Mouse (Mus musculus): ENCODE results near the gene Ddi2. TPM values are rescaled to one million over a fixed set of nuclear protein-coding genes. Genes with fewer than 3 reads are reported as not detected.

Gene Ddi2
- polyA plus RNA-seq, 1 experiment from 2014 or later, result 21.5 TPM

GRCm38 (mm10) chr4:141641353-141641771 lies 81.9 kb downstream of the Ddi2 start:
- no peak for DNase-seq (ENCODE audit: low spot score)
- H3K4me1 ChIP-seq, result peaks cover 36% of the 10 kb centered on the region
- peaks cover 61% of the 10 kb centered on the region for H3K36me3 ChIP-seq
- H3K4me3 ChIP-seq, result no peak overlapping the region
- H3K27me3 ChIP-seq (ENCODE audit: insufficient read depth, poor library complexity, severe bottlenecking), result no peaks in the 10 kb centered on the region
- H3K27ac ChIP-seq, result no peak overlapping the region
- 87% methylated on average over 7 of the region's 7 CpGs for WGBS
- no peaks in the 10 kb centered on the region for H3K9me3 ChIP-seq

- peaks cover 74% of the 10 kb centered on the region for H3K36me3 ChIP-seq
- no peak for DNase-seq (ENCODE audit: low spot score)
- no peak overlapping the region for H3K27ac ChIP-seq
- H3K9me3 ChIP-seq, result no peaks in the 10 kb centered on the region
- no peaks in the 10 kb centered on the region for H3K27me3 ChIP-seq (ENCODE audit: insufficient read depth, poor library complexity, severe bottlenecking)
- no peak overlapping the region for H3K4me3 ChIP-seq
- 79% methylated on average over 11 of the region's 11 CpGs for WGBS
- H3K4me1 ChIP-seq, result peaks cover 52% of the 10 kb centered on the region
Measured at GRCm38 (mm10) chr4:141639474-141639873, 83.7 kb downstream of the Ddi2 start.

GRCm38 (mm10) chr4:141636693-141637092 lies 86.5 kb downstream of the Ddi2 start:
- no peaks in the 10 kb centered on the region for H3K27me3 ChIP-seq (ENCODE audit: insufficient read depth, poor library complexity, severe bottlenecking)
- peaks cover 31% of the 10 kb centered on the region for H3K4me1 ChIP-seq
- no peak overlapping the region for H3K27ac ChIP-seq
- no peaks in the 10 kb centered on the region for H3K9me3 ChIP-seq
- peaks cover 91% of the 10 kb centered on the region for H3K36me3 ChIP-seq
- no peak overlapping the region for H3K4me3 ChIP-seq
- WGBS, result 91% methylated on average over 5 of the region's 5 CpGs
- DNase-seq (ENCODE audit: low spot score), result no peak

- H3K27ac ChIP-seq, result no peak overlapping the region
- 77% methylated on average over 9 of the region's 9 CpGs for WGBS
- H3K4me3 ChIP-seq, result no peak overlapping the region
- H3K27me3 ChIP-seq (ENCODE audit: insufficient read depth, poor library complexity, severe bottlenecking), result no peaks in the 10 kb centered on the region
- H3K9me3 ChIP-seq, result no peaks in the 10 kb centered on the region
- H3K36me3 ChIP-seq, result peaks cover 91% of the 10 kb centered on the region
- DNase-seq (ENCODE audit: low spot score), result no peak
- H3K4me1 ChIP-seq, result peaks cover 25% of the 10 kb centered on the region
Measured at GRCm38 (mm10) chr4:141635991-141636390, 87.2 kb downstream of the Ddi2 start.

- Histone ChIP-seq H3K4me3 (no peak overlapping the region), H3K27me3 (ENCODE audit: insufficient read depth, poor library complexity, severe bottlenecking) (no peaks in the 10 kb centered on the region), H3K9me3 (no peaks in the 10 kb centered on the region), H3K27ac (no peak overlapping the region), H3K36me3 (peaks cover 94% of the 10 kb centered on the region), H3K4me1 (peaks cover 32% of the 10 kb centered on the region)
- WGBS, result 90% methylated on average over 21 of the region's 21 CpGs
- no peak for DNase-seq (ENCODE audit: low spot score)
Measured at GRCm38 (mm10) chr4:141632111-141632873, 90.9 kb downstream of the Ddi2 start.

- peaks cover 92% of the 10 kb centered on the region for H3K36me3 ChIP-seq
- no peaks in the 10 kb centered on the region for H3K27me3 ChIP-seq (ENCODE audit: insufficient read depth, poor library complexity, severe bottlenecking)
- H3K9me3 ChIP-seq, result no peaks in the 10 kb centered on the region
- H3K27ac ChIP-seq, result no peak overlapping the region
- WGBS, result 93% methylated on average over 20 of the region's 20 CpGs
- peaks cover 27% of the 10 kb centered on the region for H3K4me1 ChIP-seq
- no peak overlapping the region for H3K4me3 ChIP-seq
- no peak for DNase-seq (ENCODE audit: low spot score)
Measured at GRCm38 (mm10) chr4:141631250-141631649, 92.0 kb downstream of the Ddi2 start.

- WGBS, result 93% methylated on average over 11 of the region's 11 CpGs
- Histone ChIP-seq H3K4me3 (no peak overlapping the region), H3K9me3 (no peaks in the 10 kb centered on the region), H3K36me3 (peaks cover 98% of the 10 kb centered on the region), H3K27ac (no peak overlapping the region), H3K27me3 (ENCODE audit: insufficient read depth, poor library complexity, severe bottlenecking) (no peaks in the 10 kb centered on the region), H3K4me1 (peaks cover 18% of the 10 kb centered on the region)
- no peak for DNase-seq (ENCODE audit: low spot score)
Measured at GRCm38 (mm10) chr4:141630021-141630420, 93.2 kb downstream of the Ddi2 start.

GRCm38 (mm10) chr4:141628661-141629060 lies 94.6 kb downstream of the Ddi2 start:
- Histone ChIP-seq H3K4me1 (peaks cover 15% of the 10 kb centered on the region), H3K36me3 (peaks cover 93% of the 10 kb centered on the region), H3K27ac (no peak overlapping the region), H3K27me3 (ENCODE audit: insufficient read depth, poor library complexity, severe bottlenecking) (no peaks in the 10 kb centered on the region), H3K4me3 (no peak overlapping the region), H3K9me3 (no peaks in the 10 kb centered on the region)
- DNase-seq (ENCODE audit: low spot score), result no peak
- 79% methylated on average over 14 of the region's 14 CpGs for WGBS

Other genes starting within 250 kb of the Ddi2 start
- 6.0 and 8.4 TPM in 2 replicates for gene Spen, start 184.8 kb downstream of the Ddi2 start, polyA plus RNA-seq (2016; fragmentation: Nextera tagmentation; extraction: Ambion mirVana)
- gene Fblim1, start 117.3 kb downstream of the Ddi2 start, polyA plus RNA-seq (2016; fragmentation: Nextera tagmentation; extraction: Ambion mirVana), result 61.9 and 62.7 TPM in 2 replicates
- 0.96 and 2.4 TPM in 2 replicates for gene Tmem82, start 104.8 kb downstream of the Ddi2 start, polyA plus RNA-seq (2016; fragmentation: Nextera tagmentation; extraction: Ambion mirVana)
- gene Slc25a34, start 99.6 kb downstream of the Ddi2 start, polyA plus RNA-seq (2016; fragmentation: Nextera tagmentation; extraction: Ambion mirVana), result 0.20 and 0.34 TPM in 2 replicates
- 4.1 and 5.4 TPM in 2 replicates for gene Plekhm2, start 58.5 kb downstream of the Ddi2 start, polyA plus RNA-seq (2016; fragmentation: Nextera tagmentation; extraction: Ambion mirVana)
- 3.1 and 4.4 TPM in 2 replicates for gene Rsc1a1, start 37.8 kb downstream of the Ddi2 start, polyA plus RNA-seq (2016; fragmentation: Nextera tagmentation; extraction: Ambion mirVana)
- gene Agmat, start 23.3 kb upstream of the Ddi2 start, polyA plus RNA-seq (2016; fragmentation: Nextera tagmentation; extraction: Ambion mirVana), result 1.2 and 3.5 TPM in 2 replicates
- gene Dnajc16, start 67.5 kb upstream of the Ddi2 start, polyA plus RNA-seq (2016; fragmentation: Nextera tagmentation; extraction: Ambion mirVana), result 5.0 and 5.4 TPM in 2 replicates
- 21.4 and 22.5 TPM in 2 replicates for gene Casp9, start 70.2 kb upstream of the Ddi2 start, polyA plus RNA-seq (2016; fragmentation: Nextera tagmentation; extraction: Ambion mirVana)
- not detected in 2 replicates for gene Cela2a, start 102.7 kb upstream of the Ddi2 start, polyA plus RNA-seq (2016; fragmentation: Nextera tagmentation; extraction: Ambion mirVana)
- not detected in 2 replicates for gene Ctrc, start 122.9 kb upstream of the Ddi2 start, polyA plus RNA-seq (2016; fragmentation: Nextera tagmentation; extraction: Ambion mirVana)
- gene Efhd2, start 151.5 kb upstream of the Ddi2 start, polyA plus RNA-seq (2016; fragmentation: Nextera tagmentation; extraction: Ambion mirVana), result 139 and 151 TPM in 2 replicates